Comparison of ENCODE assay signal across 8 mouse cellular contexts in the genomic region with DNA sequence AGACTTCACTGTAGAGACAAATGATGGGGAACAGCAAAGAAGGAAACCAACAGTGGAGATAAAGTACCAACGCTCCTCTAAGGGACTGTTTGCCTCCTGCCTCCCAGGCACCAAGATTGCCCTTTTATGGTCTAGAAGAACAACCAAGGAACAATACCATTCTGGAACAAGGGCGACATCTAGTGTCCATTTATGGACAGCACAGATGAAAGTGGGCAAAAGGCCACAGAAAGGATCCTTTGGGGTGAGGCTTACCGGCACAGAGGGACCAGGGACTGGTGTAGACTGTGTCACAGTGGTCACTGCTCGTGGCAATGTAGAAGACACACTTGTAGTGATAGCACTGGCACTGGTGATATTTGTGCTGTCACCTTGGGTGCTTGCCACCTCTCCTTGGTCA. TPM values are rescaled to one million over a fixed set of nuclear protein-coding genes. Genes with fewer than 3 reads are reported as not detected.
DNase-seq lines count a peak whose midpoint lies in the region; ATAC-seq and TF ChIP-seq lines count a peak whose summit lies in the region.

No protein-coding gene starts in this region.

- no peak overlapping the region for H3K9ac ChIP-seq in forebrain, embryonic 12.5 days

- ATAC-seq in forebrain, embryonic 12.5 days (ENCODE audit: low FRiP score) = peak; percentile 41; the same call in 1 of the 2 replicates

- intact Hi-C loops in left cerebral cortex, postnatal 10 days (cut with DNase I) = loop anchor here (10.0 kb wide), 1 partner anchor 154 kb away; no protein-coding TSS in a partner anchor

- H3K4me3 ChIP-seq in forebrain, embryonic 12.5 days (replicated peaks) = no peak overlapping the region
- no peak overlapping the region for H3K4me3 ChIP-seq in small intestine, adult 2 months (ENCODE audit: low read depth, low read length)

- peaks cover 100% of the 10 kb centered on the region for H3K36me3 ChIP-seq in forebrain, embryonic 12.5 days (replicated peaks)
- H3K36me3 ChIP-seq in small intestine, adult 2 months (ENCODE audit: control insufficient read depth, insufficient read depth, low read length) = peaks cover 92% of the 10 kb centered on the region

- no peaks in the 10 kb centered on the region for H3K4me1 ChIP-seq in forebrain, embryonic 12.5 days
- H3K4me1 ChIP-seq in small intestine, adult 2 months (ENCODE audit: control insufficient read depth, insufficient read depth, insufficient read length, low read length) = no peaks in the 10 kb centered on the region

- TF ChIP-seq POLR2A in brain, embryonic 14.5 days (IDR thresholded peaks at IDR 0.05; ENCODE audit: borderline replicate concordance, extremely low read depth, insufficient read depth, insufficient read length, poor library complexity, severe bottlenecking) = no peak
- TF ChIP-seq POLR2A in small intestine, adult 2 months (IDR thresholded peaks at IDR 0.05; ENCODE audit: low read depth, low read length) = no peak

- 41% methylated on average over 4 of the region's 4 CpGs for WGBS in forebrain, embryonic 12.5 days
- 9% methylated on average over 4 of the region's 4 CpGs for WGBS in small intestine, adult 2 months

- H3K9me3 ChIP-seq in forebrain, embryonic 12.5 days = no peaks in the 10 kb centered on the region

- DNase-seq in right cerebral cortex, adult 18-20 months = peak; percentile 15
- DNase-seq in right cerebral cortex, postnatal 14 days = no peak
- DNase-seq in brain, embryonic 14.5 days (ENCODE audit: low read depth) = peak; percentile 73
- peak; percentile 39 for DNase-seq in hindlimb bud, embryonic 11.5 days (ENCODE audit: extremely low spot score, low read depth, low spot score)
- DNase-seq in left cerebral cortex, postnatal 10 days (ENCODE audit: extremely low spot score in 1 of 2, low spot score in 2 of 2) = peak; percentile 39
- peak; percentile 72 for DNase-seq in mesoderm, embryonic 11.5 days (ENCODE audit: low read depth, low spot score)

- TF ChIP-seq CTCF in brain, embryonic 14.5 days (IDR thresholded peaks at IDR 0.05; ENCODE audit: borderline replicate concordance, extremely low read depth, insufficient read depth, insufficient read length) = peak; percentile 67; the same call in 1 of the 2 replicates
- peak; percentile 45; the same call in 1 of the 2 replicates for TF ChIP-seq CTCF in small intestine, adult 2 months (IDR thresholded peaks at IDR 0.05; ENCODE audit: extremely low read depth, insufficient read length, insufficient replicate concordance, low read depth, low read length)

- no peak overlapping the region for H3K27ac ChIP-seq in forebrain, embryonic 12.5 days
- no peak overlapping the region for H3K27ac ChIP-seq in small intestine, adult 2 months (ENCODE audit: insufficient read depth, low read depth, low read length)

- no peak overlapping the region for H3K4me2 ChIP-seq in forebrain, embryonic 12.5 days

- H3K27me3 ChIP-seq in forebrain, embryonic 12.5 days = no peaks in the 10 kb centered on the region
- no peaks in the 10 kb centered on the region for H3K27me3 ChIP-seq in small intestine, adult 2 months (ENCODE audit: control insufficient read depth, insufficient read depth, low read length)

RNA-seq across cellular contexts. Expression of gene Hcfc1, which starts 17.5 kb away (rescaled TPM):
- 50.3 and 83.2 TPM in 2 replicates for polyA plus RNA-seq in brain, embryonic 14.5 days (2012; rRNA removed)
- 85.9 and 101 TPM in 2 replicates for polyA plus RNA-seq in forebrain, embryonic 12.5 days (2016; fragmentation: Nextera tagmentation; extraction: Ambion mirVana)
- total RNA-seq in left cerebral cortex, postnatal 10 days (2021) = 10 to 100 TPM; 70.1 to 83.6 TPM
- polyA plus RNA-seq in small intestine, adult 2 months (2012; rRNA removed) = 38.2 and 53.4 TPM in 2 replicates

RNA-seq across cellular contexts. Expression of gene Renbp, which starts 18.0 kb away (rescaled TPM):
- polyA plus RNA-seq in brain, embryonic 14.5 days (2012; rRNA removed) = 8.0 and 8.7 TPM in 2 replicates
- 10.9 and 11.7 TPM in 2 replicates for polyA plus RNA-seq in forebrain, embryonic 12.5 days (2016; fragmentation: Nextera tagmentation; extraction: Ambion mirVana)
- total RNA-seq in left cerebral cortex, postnatal 10 days (2021) = 1 to 10 TPM; 3.1 to 5.1 TPM
- polyA plus RNA-seq in small intestine, adult 2 months (2012; rRNA removed) = 2.4 and 4.2 TPM in 2 replicates

RNA-seq across cellular contexts. Expression of gene Naa10, which starts 26.9 kb away (rescaled TPM):
- 87.7 and 97.8 TPM in 2 replicates for polyA plus RNA-seq in brain, embryonic 14.5 days (2012; rRNA removed)
- 115 and 117 TPM in 2 replicates for polyA plus RNA-seq in forebrain, embryonic 12.5 days (2016; fragmentation: Nextera tagmentation; extraction: Ambion mirVana)
- total RNA-seq in left cerebral cortex, postnatal 10 days (2021) = 10 to 100 TPM; 56.9 to 60.6 TPM
- polyA plus RNA-seq in small intestine, adult 2 months (2012; rRNA removed) = 33.3 and 50.5 TPM in 2 replicates

RNA-seq across cellular contexts. Expression of gene Arhgap4, which starts 27.0 kb away (rescaled TPM):
- 6.6 and 8.5 TPM in 2 replicates for polyA plus RNA-seq in brain, embryonic 14.5 days (2012; rRNA removed)
- 1.8 and 3.6 TPM in 2 replicates for polyA plus RNA-seq in forebrain, embryonic 12.5 days (2016; fragmentation: Nextera tagmentation; extraction: Ambion mirVana)
- 1 to 10 TPM; 5.3 to 5.4 TPM for total RNA-seq in left cerebral cortex, postnatal 10 days (2021)
- polyA plus RNA-seq in small intestine, adult 2 months (2012; rRNA removed) = 16.7 and 22.9 TPM in 2 replicates

RNA-seq across cellular contexts. Expression of gene L1cam, which starts 52.7 kb away (rescaled TPM):
- polyA plus RNA-seq in brain, embryonic 14.5 days (2012; rRNA removed) = 141 and 249 TPM in 2 replicates
- polyA plus RNA-seq in forebrain, embryonic 12.5 days (2016; fragmentation: Nextera tagmentation; extraction: Ambion mirVana) = 33.1 and 37.4 TPM in 2 replicates
- 100 to 1,000 TPM; 414 to 459 TPM for total RNA-seq in left cerebral cortex, postnatal 10 days (2021)
- polyA plus RNA-seq in small intestine, adult 2 months (2012; rRNA removed) = 7.9 and 20.8 TPM in 2 replicates
